Mouse (Mus musculus): ENCODE data around the gene Tnfaip6. TPM values are rescaled to one million over a fixed set of nuclear protein-coding genes. Genes with fewer than 3 reads are reported as not detected.
A peak's percentile ranks its signal among the peaks of the same experiment; 100 is the strongest.

Tnfaip6 gene
- total RNA-seq, 2 experiments from 2014 or later: 2.0 to 3.6 TPM

GRCm38 (mm10) chr2:52046032-52046431 lies 8.2 kb downstream of the Tnfaip6 start:
- intact Hi-C loops (cut with DNase I; ENCODE audit: low total_unique reads): no loop called here
- no peak for DNase-seq

- DNase-seq: no peak
- intact Hi-C loops (cut with DNase I; ENCODE audit: low total_unique reads): no loop called here
These were observed 13.0 kb downstream of the Tnfaip6 start for GRCm38 (mm10) chr2:52050823-52051222.

GRCm38 (mm10) chr2:52052335-52052734 lies 14.5 kb downstream of the Tnfaip6 start:
- intact Hi-C loops (cut with DNase I; ENCODE audit: low total_unique reads): no loop called here
- no peak for DNase-seq

GRCm38 (mm10) chr2:52053502-52053901 lies 15.7 kb downstream of the Tnfaip6 start:
- DNase-seq: no peak
- intact Hi-C loops (cut with DNase I; ENCODE audit: low total_unique reads): no loop called here

- no peak for DNase-seq
- intact Hi-C loops (cut with DNase I; ENCODE audit: low total_unique reads): no loop called here
These were observed 17.8 kb downstream of the Tnfaip6 start for GRCm38 (mm10) chr2:52055616-52056015.

GRCm38 (mm10) chr2:52057099-52057498 lies 19.3 kb downstream of the Tnfaip6 start:
- intact Hi-C loops (cut with DNase I; ENCODE audit: low total_unique reads): no loop called here

GRCm38 (mm10) chr2:52057681-52058080 lies 19.9 kb downstream of the Tnfaip6 start:
- intact Hi-C loops (cut with DNase I; ENCODE audit: low total_unique reads): no loop called here
- DNase-seq: no peak

More at GRCm38 (mm10) chr2:52057099-52057498, 19.3 kb downstream of the Tnfaip6 start:
- DNase-seq: no peak

- intact Hi-C loops (cut with DNase I; ENCODE audit: low total_unique reads): no loop called here
- DNase-seq: no peak
These were observed 30.8 kb downstream of the Tnfaip6 start for GRCm38 (mm10) chr2:52068641-52069040.

- intact Hi-C loops (cut with DNase I; ENCODE audit: low total_unique reads): no loop called here
- DNase-seq: no peak
These were observed 33.0 kb downstream of the Tnfaip6 start for GRCm38 (mm10) chr2:52070816-52071215.

- DNase-seq: no peak
- intact Hi-C loops (cut with DNase I; ENCODE audit: low total_unique reads): no loop called here
These were observed 33.6 kb downstream of the Tnfaip6 start for GRCm38 (mm10) chr2:52071241-52071991.

GRCm38 (mm10) chr2:52072065-52072490 lies 34.3 kb downstream of the Tnfaip6 start:
- intact Hi-C loops (cut with DNase I; ENCODE audit: low total_unique reads): no loop called here
- DNase-seq: no peak

GRCm38 (mm10) chr2:52072491-52073140 lies 34.8 kb downstream of the Tnfaip6 start, which contains the start of gene Rif1:
TSS of gene Rif1 (plus strand) at chr2:52072832.
- DNase-seq: peak; percentile 88
- intact Hi-C loops (cut with DNase I; ENCODE audit: low total_unique reads): no loop called here

- DNase-seq: peak; percentile 23
- intact Hi-C loops (cut with DNase I; ENCODE audit: low total_unique reads): no loop called here
These were observed 35.5 kb downstream of the Tnfaip6 start for GRCm38 (mm10) chr2:52073141-52073904.

- intact Hi-C loops (cut with DNase I; ENCODE audit: low total_unique reads): no loop called here
- no peak for DNase-seq
These were observed 40.9 kb downstream of the Tnfaip6 start for GRCm38 (mm10) chr2:52078666-52079065.

- intact Hi-C loops (cut with DNase I; ENCODE audit: low total_unique reads): no loop called here
- DNase-seq: no peak
These were observed 46.2 kb downstream of the Tnfaip6 start for GRCm38 (mm10) chr2:52084013-52084412.

- intact Hi-C loops (cut with DNase I; ENCODE audit: low total_unique reads): no loop called here
These were observed 46.8 kb downstream of the Tnfaip6 start for GRCm38 (mm10) chr2:52084571-52084970.

More at GRCm38 (mm10) chr2:52084571-52084970, 46.8 kb downstream of the Tnfaip6 start:
- DNase-seq: no peak
